Mouse (Mus musculus) bone marrow macrophage, adult 2 months (primary cell): ENCODE results near the gene Mcu.

Experiments
- CTCF ChIP-seq: IDR thresholded peaks from 2 replicates; pipeline ENCODE4 v1.5.1; 2012; ENCODE audit warnings: low read depth, mild to moderate bottlenecking, low read length, moderate library complexity
- POLR2A ChIP-seq: IDR thresholded peaks from 2 replicates; pipeline ENCODE4 v1.6.1; 2012; ENCODE audit warnings: mild to moderate bottlenecking, low read depth, low read length, borderline replicate concordance

- TF ChIP-seq CTCF (no peak), POLR2A (no peak)
These were observed 202.8 kb downstream of the Mcu start for GRCm38 (mm10) chr10:59413711-59414110.
